Mouse (Mus musculus): ENCODE data around the gene Il16.

- TF ChIP-seq CTCF (IDR thresholded peaks at IDR 0.05) (no peak), EP300 (IDR thresholded peaks at IDR 0.05; ENCODE audit: insufficient read depth, low read depth, low read length) (no peak)
Observed at GRCm38 (mm10) chr7:83738623-83739462, 6.7 kb downstream of the Il16 start.

Data from heart, adult 2 months (tissue).